Mouse (Mus musculus): ENCODE results near the gene Tmprss2. TPM values are rescaled to one million over a fixed set of nuclear protein-coding genes. Genes with fewer than 3 reads are reported as not detected.

Gene Tmprss2
- polyA plus RNA-seq, 1 experiment: not detected

GRCm38 (mm10) chr16:97623166-97623565 is 12.2 kb upstream of the Tmprss2 start:
- Histone ChIP-seq H3K4me3 (replicated peaks; ENCODE audit: control insufficient read depth, low read depth, low read length) (no peak overlapping the region), H3K4me1 (ENCODE audit: control insufficient read depth, insufficient read depth, low read length) (no peaks in the 10 kb centered on the region), H3K27ac (ENCODE audit: control insufficient read depth, insufficient read depth, low read depth, low read length, poor library complexity) (no peak overlapping the region)
- WGBS: 79% methylated on average over 6 of the region's 6 CpGs
- TF ChIP-seq CTCF (IDR thresholded peaks at IDR 0.05; ENCODE audit: control insufficient read depth, insufficient read depth, low read length) (no peak), POLR2A (IDR thresholded peaks at IDR 0.05; ENCODE audit: borderline replicate concordance, control insufficient read depth, low read depth, low read length) (no peak)

GRCm38 (mm10) chr16:97622383-97622889 is 11.4 kb upstream of the Tmprss2 start:
- no peak overlapping the region for H3K27ac ChIP-seq (ENCODE audit: control insufficient read depth, insufficient read depth, low read depth, low read length, poor library complexity)
- TF ChIP-seq CTCF (IDR thresholded peaks at IDR 0.05; ENCODE audit: control insufficient read depth, insufficient read depth, low read length) (no peak), POLR2A (IDR thresholded peaks at IDR 0.05; ENCODE audit: borderline replicate concordance, control insufficient read depth, low read depth, low read length) (no peak)
- WGBS: 46% methylated on average over 2 of the region's 2 CpGs
- H3K4me1 ChIP-seq (ENCODE audit: control insufficient read depth, insufficient read depth, low read length): no peaks in the 10 kb centered on the region
- no peak overlapping the region for H3K4me3 ChIP-seq (replicated peaks; ENCODE audit: control insufficient read depth, low read depth, low read length)

- WGBS: 74% methylated on average over 2 of the region's 2 CpGs
- H3K4me1 ChIP-seq (ENCODE audit: control insufficient read depth, insufficient read depth, low read length): no peaks in the 10 kb centered on the region
- no peak for TF ChIP-seq CTCF (IDR thresholded peaks at IDR 0.05; ENCODE audit: control insufficient read depth, insufficient read depth, low read length)
- TF ChIP-seq POLR2A (IDR thresholded peaks at IDR 0.05; ENCODE audit: borderline replicate concordance, control insufficient read depth, low read depth, low read length): no peak
- no peak overlapping the region for H3K27ac ChIP-seq (ENCODE audit: control insufficient read depth, insufficient read depth, low read depth, low read length, poor library complexity)
- no peak overlapping the region for H3K4me3 ChIP-seq (replicated peaks; ENCODE audit: control insufficient read depth, low read depth, low read length)
These were observed 7.3 kb upstream of the Tmprss2 start for GRCm38 (mm10) chr16:97618285-97618684.

GRCm38 (mm10) chr16:97612009-97612408 is 1.0 kb upstream of the Tmprss2 start:
- WGBS: 62% methylated on average over 4 of the region's 4 CpGs
- no peak for TF ChIP-seq POLR2A (IDR thresholded peaks at IDR 0.05; ENCODE audit: borderline replicate concordance, control insufficient read depth, low read depth, low read length)
- TF ChIP-seq CTCF (IDR thresholded peaks at IDR 0.05; ENCODE audit: control insufficient read depth, insufficient read depth, low read length): no peak

GRCm38 (mm10) chr16:97610246-97610645 is 749 bp downstream of the Tmprss2 start:
- Histone ChIP-seq H3K4me3 (replicated peaks; ENCODE audit: control insufficient read depth, low read depth, low read length) (no peak overlapping the region), H3K27ac (ENCODE audit: control insufficient read depth, insufficient read depth, low read depth, low read length, poor library complexity) (no peak overlapping the region), H3K4me1 (ENCODE audit: control insufficient read depth, insufficient read depth, low read length) (no peaks in the 10 kb centered on the region)
- WGBS: 10% methylated on average over 20 of the region's 20 CpGs
- TF ChIP-seq POLR2A (IDR thresholded peaks at IDR 0.05; ENCODE audit: borderline replicate concordance, control insufficient read depth, low read depth, low read length) (no peak), CTCF (IDR thresholded peaks at IDR 0.05; ENCODE audit: control insufficient read depth, insufficient read depth, low read length) (no peak)

More at GRCm38 (mm10) chr16:97612009-97612408, 1.0 kb upstream of the Tmprss2 start:
- no peak overlapping the region for H3K4me3 ChIP-seq (replicated peaks; ENCODE audit: control insufficient read depth, low read depth, low read length)
- no peaks in the 10 kb centered on the region for H3K4me1 ChIP-seq (ENCODE audit: control insufficient read depth, insufficient read depth, low read length)
- no peak overlapping the region for H3K27ac ChIP-seq (ENCODE audit: control insufficient read depth, insufficient read depth, low read depth, low read length, poor library complexity)

GRCm38 (mm10) chr16:97609676-97610075 is 1.3 kb downstream of the Tmprss2 start:
- no peaks in the 10 kb centered on the region for H3K4me1 ChIP-seq (ENCODE audit: control insufficient read depth, insufficient read depth, low read length)
- H3K27ac ChIP-seq (ENCODE audit: control insufficient read depth, insufficient read depth, low read depth, low read length, poor library complexity): no peak overlapping the region
- TF ChIP-seq POLR2A (IDR thresholded peaks at IDR 0.05; ENCODE audit: borderline replicate concordance, control insufficient read depth, low read depth, low read length): no peak
- TF ChIP-seq CTCF (IDR thresholded peaks at IDR 0.05; ENCODE audit: control insufficient read depth, insufficient read depth, low read length): no peak
- no peak overlapping the region for H3K4me3 ChIP-seq (replicated peaks; ENCODE audit: control insufficient read depth, low read depth, low read length)
- WGBS: 75% methylated on average over 2 of the region's 2 CpGs

- Histone ChIP-seq H3K27ac (ENCODE audit: control insufficient read depth, insufficient read depth, low read depth, low read length, poor library complexity) (no peak overlapping the region), H3K4me1 (ENCODE audit: control insufficient read depth, insufficient read depth, low read length) (no peaks in the 10 kb centered on the region), H3K4me3 (replicated peaks; ENCODE audit: control insufficient read depth, low read depth, low read length) (no peak overlapping the region)
- TF ChIP-seq CTCF (IDR thresholded peaks at IDR 0.05; ENCODE audit: control insufficient read depth, insufficient read depth, low read length): no peak
- TF ChIP-seq POLR2A (IDR thresholded peaks at IDR 0.05; ENCODE audit: borderline replicate concordance, control insufficient read depth, low read depth, low read length): no peak
- WGBS: 97% methylated on average over 1 of the region's 1 CpGs
These were observed 3.0 kb downstream of the Tmprss2 start for GRCm38 (mm10) chr16:97607956-97608355.

GRCm38 (mm10) chr16:97606829-97607228 is 4.2 kb downstream of the Tmprss2 start:
- no peak overlapping the region for H3K4me3 ChIP-seq (replicated peaks; ENCODE audit: control insufficient read depth, low read depth, low read length)
- TF ChIP-seq POLR2A (IDR thresholded peaks at IDR 0.05; ENCODE audit: borderline replicate concordance, control insufficient read depth, low read depth, low read length) (no peak), CTCF (IDR thresholded peaks at IDR 0.05; ENCODE audit: control insufficient read depth, insufficient read depth, low read length) (no peak)
- no peaks in the 10 kb centered on the region for H3K4me1 ChIP-seq (ENCODE audit: control insufficient read depth, insufficient read depth, low read length)
- H3K27ac ChIP-seq (ENCODE audit: control insufficient read depth, insufficient read depth, low read depth, low read length, poor library complexity): no peak overlapping the region
- WGBS: 71% methylated on average over 2 of the region's 2 CpGs

All from bone marrow, adult 2 months (tissue).